Mouse (Mus musculus) gastrocnemius, adult 18-20 months (tissue): ENCODE data around the gene Hba-a2. TPM values are rescaled to one million over a fixed set of nuclear protein-coding genes. Genes with fewer than 3 reads are reported as not detected.
"Not testable (repeated sequence)": the region's sequence is repeated elsewhere in the genome, so short reads cannot be mapped to it uniquely, and the experiment has no call there.

Experiments used
- DNase-seq: peaks from one replicate; pipeline ENCODE4 v3.0.0; 2021; ENCODE audit warnings: low spot score
- long read RNA-seq, 2 experiments: library from polyadenylated mRNA; stranded (forward); transcript quantifications; one replicate each; pipeline ENCODE4 v2.0.0; 2021
- total RNA-seq, 2 experiments: library from RNA; stranded (reverse); gene quantifications; 2 replicates each; pipeline ENCODE4 v1.2.3; 2021

Hba-a2 gene
- 100 to 1,000 TPM; 266 to 304 TPM for total RNA-seq
- long read RNA-seq, experiment 1, transcript Hba-a2-201 (3 exons, 554 nt) = major isoform, 39 of 39 reads
- long read RNA-seq, experiment 1, partial matches to known transcripts = 0 of 39 reads
- long read RNA-seq, experiment 1, other reads (novel, unspliced or antisense) = 0 of 39 reads
- long read RNA-seq, experiment 2, transcript Hba-a2-201 (3 exons, 554 nt) = major isoform, 38 of 40 reads
- long read RNA-seq, experiment 2, partial matches to known transcripts = 2 of 40 reads
- long read RNA-seq, experiment 2, other reads (novel, unspliced or antisense) = 0 of 40 reads

DNA sequence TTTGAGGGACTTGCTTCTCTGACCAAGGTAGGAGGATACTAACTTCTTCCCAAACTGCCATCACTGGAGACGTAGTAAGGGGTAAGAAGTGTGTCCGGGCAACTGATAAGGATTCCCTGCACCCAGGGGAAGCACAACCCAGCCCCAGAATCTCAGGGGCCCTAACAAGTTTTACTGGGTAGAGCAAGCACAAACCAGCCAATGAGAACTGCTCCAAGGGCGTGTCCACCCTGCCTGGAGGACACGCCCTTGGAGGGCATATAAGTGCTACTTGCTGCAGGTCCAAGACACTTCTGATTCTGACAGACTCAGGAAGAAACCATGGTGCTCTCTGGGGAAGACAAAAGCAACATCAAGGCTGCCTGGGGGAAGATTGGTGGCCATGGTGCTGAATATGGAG, at the start of gene Hba-a2:
Gene Hba-a2, plus strand, starts transcription at position 287 of the 400 bp plus-strand sequence.
- DNase-seq = not testable (repeated sequence)

GRCm38 (mm10) chr11:32247068-32247467, 49.2 kb upstream of the Hba-a2 start:
- DNase-seq = no peak

GRCm38 (mm10) chr11:32248350-32248749, 47.9 kb upstream of the Hba-a2 start:
- DNase-seq = no peak

DNA sequence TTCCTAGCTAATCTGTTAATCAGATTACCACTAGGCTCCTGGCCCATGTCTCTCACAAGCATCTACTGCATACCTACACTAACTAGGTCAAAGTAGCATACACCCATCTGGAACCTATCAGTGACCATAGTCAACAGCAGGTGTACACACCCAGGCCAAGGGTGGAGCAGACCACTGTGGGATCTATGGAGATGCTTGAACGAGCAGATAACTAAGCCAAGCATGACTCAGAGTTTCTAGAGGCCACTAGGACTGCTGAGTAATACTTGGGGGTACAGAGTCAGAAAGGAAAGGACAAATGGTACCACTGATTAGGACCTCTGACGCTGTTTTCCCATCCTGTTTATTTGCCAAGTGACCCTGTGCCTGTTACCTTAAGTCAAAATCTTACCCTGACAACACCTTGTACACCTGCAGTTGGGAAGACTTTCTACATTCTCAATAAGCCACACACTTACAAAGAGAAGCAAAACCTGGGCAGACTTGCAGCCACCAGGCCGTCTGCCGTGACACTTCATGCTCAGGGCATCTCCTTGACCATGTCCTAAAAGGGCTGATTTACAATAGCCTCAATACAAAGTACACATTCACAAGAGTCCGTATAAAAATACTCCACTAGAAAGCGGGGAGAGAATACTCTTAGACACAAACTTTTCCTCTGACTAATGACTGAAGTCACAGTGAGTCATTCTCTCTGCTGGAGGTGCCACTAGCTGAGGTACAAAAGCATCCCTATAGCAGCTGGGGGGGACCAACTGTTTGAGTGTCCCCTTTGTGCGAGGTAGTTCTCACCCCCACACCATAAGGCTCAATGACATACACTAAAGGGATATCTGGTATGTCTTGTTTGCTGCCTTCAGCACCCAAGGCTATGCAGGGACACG, 45.2 kb upstream of the Hba-a2 start:
- DNase-seq = no peak

GRCm38 (mm10) chr11:32253121-32253520, 43.2 kb upstream of the Hba-a2 start:
- no peak for DNase-seq

- no peak for DNase-seq
These were observed 40.1 kb upstream of the Hba-a2 start for GRCm38 (mm10) chr11:32256146-32256545.

DNA sequence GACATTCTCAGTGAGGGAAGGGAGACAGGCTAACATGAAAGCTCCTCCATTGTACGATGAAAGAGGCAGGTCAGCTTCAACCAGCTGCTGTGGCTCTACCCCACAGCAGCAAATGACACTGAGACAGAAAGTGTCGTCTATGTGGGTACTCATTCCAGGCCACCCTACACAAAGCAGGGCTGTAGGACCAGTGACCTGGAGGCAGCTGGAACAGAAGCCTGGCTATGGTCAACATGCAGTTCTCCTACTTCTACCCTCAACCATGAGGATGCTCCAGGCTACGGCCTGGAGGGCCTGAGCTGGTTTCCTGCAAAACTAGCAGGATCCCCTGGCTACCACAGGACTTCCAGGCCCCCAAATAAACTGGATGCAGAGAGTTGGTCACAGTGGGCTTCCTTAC, 39.7 kb upstream of the Hba-a2 start:
- no peak for DNase-seq

DNA sequence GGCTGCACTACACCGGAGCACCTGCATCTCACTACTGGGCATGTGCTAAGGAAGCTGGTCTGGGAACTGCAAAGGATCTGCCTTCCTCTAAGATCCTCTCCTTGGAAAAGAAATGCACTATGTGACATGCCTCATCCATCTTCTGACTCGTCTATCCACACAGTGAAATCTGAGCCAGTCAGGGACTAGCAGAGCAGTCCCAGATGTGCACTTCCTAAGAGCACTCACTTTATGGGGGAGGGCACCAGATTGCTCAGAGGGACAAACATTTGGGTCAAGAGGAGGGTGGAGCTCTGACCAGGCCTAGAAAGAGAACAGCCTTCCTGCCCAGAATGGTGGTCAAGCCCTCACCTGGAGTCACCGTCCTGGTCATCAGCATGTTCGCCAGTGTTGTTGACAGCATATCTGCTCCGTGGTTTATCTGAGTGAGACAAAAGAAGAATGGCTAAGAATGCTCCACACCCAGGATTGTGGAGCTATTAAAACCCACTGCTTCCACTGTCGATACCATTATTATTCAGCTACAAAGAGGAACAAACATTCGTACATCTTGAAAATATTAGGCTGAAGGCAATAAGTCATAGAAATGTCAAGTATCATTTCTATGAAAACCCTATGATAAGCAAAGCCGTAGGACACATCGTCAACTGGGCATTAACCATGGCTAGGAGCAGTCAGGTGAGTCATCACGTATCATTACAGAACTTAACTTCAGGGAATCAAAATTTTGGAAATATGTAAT, 33.4 kb upstream of the Hba-a2 start:
- no peak for DNase-seq

- DNase-seq = no peak
These were observed 31.1 kb upstream of the Hba-a2 start for GRCm38 (mm10) chr11:32265117-32265738.

GRCm38 (mm10) chr11:32266194-32266593, 30.1 kb upstream of the Hba-a2 start:
- DNase-seq = no peak

- no peak for DNase-seq
These were observed 29.5 kb upstream of the Hba-a2 start for GRCm38 (mm10) chr11:32266776-32267175.

DNA sequence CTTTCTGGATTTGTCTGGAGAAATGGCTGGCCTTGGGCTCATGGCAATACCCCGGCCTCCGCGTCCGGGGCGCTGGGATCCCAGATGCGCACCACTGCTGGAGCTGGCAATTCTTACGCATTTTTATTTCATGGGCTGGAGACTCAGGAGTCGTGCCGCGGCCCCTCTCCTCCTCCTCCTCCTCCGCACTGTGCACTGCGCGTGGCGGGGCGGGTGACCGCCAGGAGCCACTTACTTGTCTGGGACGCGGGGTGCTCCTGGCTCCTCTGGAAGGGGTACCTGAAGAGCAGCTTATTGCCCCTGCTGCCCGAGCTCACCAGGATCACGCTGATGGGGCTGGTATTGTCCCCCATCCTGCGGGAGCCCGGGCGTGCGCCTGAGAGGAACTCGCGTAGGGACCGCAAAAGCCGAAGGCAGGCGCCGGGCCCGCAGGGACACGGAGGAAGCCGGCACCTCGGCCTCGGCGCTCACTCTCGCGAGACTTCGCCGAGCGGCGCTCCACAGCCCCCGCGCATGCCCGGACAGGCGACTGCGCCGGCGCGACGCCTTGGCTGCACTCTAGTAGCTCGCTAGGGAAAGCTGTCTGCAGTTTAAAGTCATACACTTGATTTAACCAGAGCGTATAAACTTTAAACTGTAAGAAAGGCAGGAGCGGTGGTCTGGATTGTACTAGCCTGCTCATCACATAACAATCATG, 29.0 kb upstream of the Hba-a2 start, which contains the start of gene Nprl3:
Gene Nprl3, minus strand, starts transcription at position 520 of the 697 bp plus-strand sequence.
- DNase-seq = peak; percentile 95

DNA sequence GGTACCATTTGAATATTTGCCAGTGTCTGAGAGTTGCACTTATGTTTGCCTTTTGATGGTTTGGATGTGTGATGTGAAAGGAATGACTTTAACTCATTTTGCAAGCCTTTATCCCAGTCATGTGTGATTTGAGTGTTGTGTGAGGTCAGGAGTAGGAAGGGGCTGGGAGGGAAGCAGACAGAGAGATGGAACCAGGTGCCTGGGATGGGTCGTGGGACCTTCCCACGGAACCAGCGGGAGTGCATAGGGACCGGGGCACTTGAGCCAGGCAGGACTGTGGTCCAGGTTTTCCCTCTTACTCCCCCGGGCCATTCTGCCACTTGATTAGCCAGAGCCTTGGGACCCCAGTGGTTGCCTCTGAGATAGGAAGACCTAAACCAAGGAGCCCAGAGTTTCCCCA, 28.3 kb upstream of the Hba-a2 start:
- DNase-seq = no peak

- no peak for DNase-seq
These were observed 27.3 kb upstream of the Hba-a2 start for GRCm38 (mm10) chr11:32268952-32269351.

GRCm38 (mm10) chr11:32271178-32271577, 25.1 kb upstream of the Hba-a2 start:
- no peak for DNase-seq

GRCm38 (mm10) chr11:32276347-32276746, 19.9 kb upstream of the Hba-a2 start, which contains the start of gene Hba-x:
TSS of gene Hba-x (plus strand) at chr11:32276400.
- no peak for DNase-seq

GRCm38 (mm10) chr11:32277736-32278457, 18.4 kb upstream of the Hba-a2 start:
- DNase-seq = no peak

GRCm38 (mm10) chr11:32278458-32278957, 17.8 kb upstream of the Hba-a2 start:
- no peak for DNase-seq

GRCm38 (mm10) chr11:32280646-32281045, 15.6 kb upstream of the Hba-a2 start:
- no peak for DNase-seq
